Mouse (Mus musculus) G1E (cell line): Measurements from ENCODE around the gene Ighmbp2. TPM values are rescaled to one million over a fixed set of nuclear protein-coding genes. Genes with fewer than 3 reads are reported as not detected.

Experiments used
- ATAC-seq: 2 replicates; pipeline ENCODE4 v1.8.0; 2016; ENCODE audit warnings: mild to moderate bottlenecking; ENCODE audit not compliant: insufficient number of reproducible peaks, poor library complexity, low FRiP score, severe bottlenecking; ENCODE audit errors: extremely low read depth
- DNase-seq: peaks from one replicate; pipeline ENCODE4 v3.0.0; 2012; ENCODE audit warnings: low spot score
- H3K27me3 ChIP-seq: 2 replicates; pipeline ENCODE4 v1.6.1; 2012; ENCODE audit warnings: mild to moderate bottlenecking, low read length, inconsistent platforms; ENCODE audit not compliant: insufficient read depth
- H3K36me3 ChIP-seq: replicated peaks from 2 replicates; pipeline ENCODE3; 2012; ENCODE audit warnings: mild to moderate bottlenecking, inconsistent platforms
- H3K4me1 ChIP-seq: 2 replicates; pipeline ENCODE4 v1.6.1; 2012; ENCODE audit warnings: low read depth, low read length, inconsistent platforms, mixed read lengths; ENCODE audit not compliant: insufficient read depth
- H3K4me3 ChIP-seq: 2 replicates; pipeline ENCODE4 v1.5.1; 2012; ENCODE audit warnings: low read depth, mild to moderate bottlenecking, inconsistent platforms, low read length, moderate library complexity, mixed read lengths
- H3K9me3 ChIP-seq: replicated peaks from 2 replicates; pipeline ENCODE4 v1.6.1; 2012; ENCODE audit warnings: inconsistent platforms
- CTCF ChIP-seq: IDR thresholded peaks from 2 replicates; pipeline ENCODE4 v1.5.1; 2012; ENCODE audit warnings: low read depth, low read length, inconsistent platforms, mixed read lengths
- GATA1 ChIP-seq: IDR thresholded peaks from 2 replicates; pipeline ENCODE4 v1.6.1; 2012; ENCODE audit warnings: borderline replicate concordance, low read length, inconsistent platforms, mixed read lengths
- GATA2 ChIP-seq: IDR thresholded peaks from 2 replicates; pipeline ENCODE4 v1.6.1; 2012; ENCODE audit warnings: low read depth, low read length, inconsistent platforms, borderline replicate concordance
- POLR2AphosphoS5 ChIP-seq: IDR thresholded peaks from 2 replicates; pipeline ENCODE4 v1.6.1; 2012; ENCODE audit warnings: low read depth, low read length, inconsistent platforms; ENCODE audit not compliant: insufficient replicate concordance
- TAL1 ChIP-seq: conservative IDR thresholded peaks from 2 replicates; pipeline ENCODE4 v1.6.1; 2012; ENCODE audit warnings: low read depth, low read length, inconsistent platforms, mixed read lengths
- polyA plus RNA-seq: library from polyadenylated mRNA; stranded (reverse); fragments of >175 nt; gene quantifications from 2 replicates; pipeline ENCODE4 v1.2.3, GENCODE M21; 2012
- total RNA-seq, 2 experiments: library from RNA; stranded (forward) in 1 of 2; stranded (reverse) in 1 of 2; fragments of 200-1000 nt in 1 of 2; fragments of >200 nt in 1 of 2; fragmentation: Nextera tagmentation in 1 of 2; gene quantifications; 2 replicates each; pipeline ENCODE4 v1.2.3; 2014 to 2017

Ighmbp2 gene
- total RNA-seq (2014; fragmentation: Nextera tagmentation), result 2.8 and 6.5 TPM in 2 replicates
- total RNA-seq (2017), result 5.1 and 5.6 TPM in 2 replicates
- polyA plus RNA-seq, result 10.6 and 12.0 TPM in 2 replicates

GRCm38 (mm10) chr19:3282572-3283467, at the start of gene Ighmbp2, which contains the start of gene Mrpl21:
Ighmbp2 (minus strand) TSS chr19:3283017.
Mrpl21 (plus strand) TSS chr19:3282901.
- Histone ChIP-seq H3K27me3 (no peaks in the 10 kb centered on the region), H3K36me3 (peaks cover 77% of the 10 kb centered on the region), H3K9me3 (no peaks in the 10 kb centered on the region), H3K4me1 (peaks cover 28% of the 10 kb centered on the region), H3K4me3 (peak within 1 kb of the TSS; percentile 81)
- TF ChIP-seq CTCF (no peak), POLR2AphosphoS5 (0 out of 2 replicates have a peak, but pooled peaks have one; percentile 34)
- DNase-seq (peak; percentile 73), ATAC-seq (peak; percentile 91)

GRCm38 (mm10) chr19:3326479-3327047, 43.7 kb upstream of the Ighmbp2 start:
- Histone ChIP-seq H3K27me3 (no peaks in the 10 kb centered on the region), H3K9me3 (no peaks in the 10 kb centered on the region), H3K36me3 (peaks cover 15% of the 10 kb centered on the region), H3K4me1 (peaks cover 72% of the 10 kb centered on the region), H3K4me3 (no peak overlapping the region)
- ATAC-seq (no peak), DNase-seq (no peak)
- no peak for TF ChIP-seq CTCF

- TF ChIP-seq TAL1, result no peak
- TF ChIP-seq CTCF, result no peak
- TF ChIP-seq GATA2, result no peak
- TF ChIP-seq GATA1, result no peak
- TF ChIP-seq POLR2AphosphoS5, result no peak
- no peaks in the 10 kb centered on the region for H3K9me3 ChIP-seq
- H3K27me3 ChIP-seq, result no peaks in the 10 kb centered on the region
- DNase-seq, result no peak
- peak overlapping the region; percentile 82 for H3K4me3 ChIP-seq
- peaks cover 15% of the 10 kb centered on the region for H3K36me3 ChIP-seq
- H3K4me1 ChIP-seq, result peaks cover 79% of the 10 kb centered on the region
- no peak for ATAC-seq
These were observed 43.1 kb upstream of the Ighmbp2 start for GRCm38 (mm10) chr19:3325771-3326478.

- ATAC-seq, result peak; percentile 31
- Histone ChIP-seq H3K27me3 (no peaks in the 10 kb centered on the region), H3K4me3 (peak overlapping the region; percentile 82), H3K9me3 (no peaks in the 10 kb centered on the region), H3K36me3 (peaks cover 15% of the 10 kb centered on the region), H3K4me1 (peaks cover 82% of the 10 kb centered on the region)
- DNase-seq, result peak; percentile 83
- no peak for TF ChIP-seq TAL1
- no peak for TF ChIP-seq CTCF
- no peak for TF ChIP-seq GATA2
- TF ChIP-seq GATA1, result no peak
- TF ChIP-seq POLR2AphosphoS5, result no peak
These were observed 42.3 kb upstream of the Ighmbp2 start for GRCm38 (mm10) chr19:3324931-3325711.

- Histone ChIP-seq H3K4me3 (peak overlapping the region; percentile 82), H3K36me3 (peaks cover 8% of the 10 kb centered on the region), H3K9me3 (no peaks in the 10 kb centered on the region), H3K27me3 (peaks cover 2% of the 10 kb centered on the region; the same call in 1 of the 2 replicates), H3K4me1 (peaks cover 84% of the 10 kb centered on the region)
- ATAC-seq, result no peak
- no peak for DNase-seq
- no peak for TF ChIP-seq GATA2
- TF ChIP-seq GATA1, result no peak
- no peak for TF ChIP-seq POLR2AphosphoS5
- no peak for TF ChIP-seq CTCF
- no peak for TF ChIP-seq TAL1
These were observed 41.5 kb upstream of the Ighmbp2 start for GRCm38 (mm10) chr19:3324271-3324811.
